Comparison of ENCODE assay signal across 13 mouse cellular contexts in the genomic region with DNA sequence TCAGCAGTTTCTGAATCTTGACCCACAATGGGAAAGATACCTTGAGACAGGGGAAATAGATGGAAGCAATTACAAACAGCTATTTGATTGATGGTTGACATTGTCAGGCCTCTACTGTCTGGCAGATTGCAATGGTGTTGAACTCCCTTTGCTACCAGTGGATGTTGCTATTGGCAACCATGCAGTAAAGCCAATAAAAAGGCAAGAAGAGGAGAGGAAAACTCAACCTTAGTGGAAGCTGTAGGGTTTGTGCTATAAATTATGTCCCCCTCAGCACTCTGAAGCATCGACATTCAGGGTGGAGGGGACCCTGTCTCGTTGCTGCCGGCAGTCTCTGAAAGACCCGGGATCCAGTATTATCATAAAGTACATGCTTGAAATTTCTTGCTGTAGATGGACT. TPM values are rescaled to one million over a fixed set of nuclear protein-coding genes. Genes with fewer than 3 reads are reported as not detected.
DNase-seq lines count a peak whose midpoint lies in the region; ATAC-seq and TF ChIP-seq lines count a peak whose summit lies in the region.
"Had no signal": no experiment of that assay in that cellular context is flagged by ENCODE, and none has a peak within 500 bp of the region (broad histone marks: within the 10 kb centered on the region; RNA-seq: fewer than 3 reads in every experiment).

No protein-coding gene starts in this region.

- 46% methylated on average over 4 of the region's 4 CpGs for WGBS in forebrain, postnatal 0 days
- WGBS in midbrain, embryonic 12.5 days, result 57% methylated on average over 4 of the region's 4 CpGs

- TF ChIP-seq CTCF in layer of hippocampus, adult 2 months (conservative IDR thresholded peaks at IDR 0.05), result no peak
- no peak for TF ChIP-seq CTCF in forebrain, postnatal 0 days (IDR thresholded peaks at IDR 0.05; ENCODE audit: low read depth)

- ATAC-seq in forebrain, postnatal 0 days, result peak; percentile 72
- no peak for ATAC-seq in midbrain, embryonic 12.5 days (ENCODE audit: low FRiP score, low read depth)
- ATAC-seq: intestine, embryonic 16.5 days had no signal

- no peaks in the 10 kb centered on the region for H3K36me3 ChIP-seq in forebrain, postnatal 0 days (ENCODE audit: insufficient read depth)
- H3K36me3 ChIP-seq in midbrain, embryonic 12.5 days, result no peaks in the 10 kb centered on the region
- H3K36me3 ChIP-seq: heart, embryonic 13.5 days; liver, embryonic 15.5 days had no signal

- DNase-seq in layer of hippocampus, adult 2 months (ENCODE audit: low spot score in 2 of 2), result no peak
- no peak for DNase-seq in layer of hippocampus, adult 9-10 months (ENCODE audit: low spot score)
- peak; percentile 57 for DNase-seq in forebrain, postnatal 0 days
- DNase-seq in urinary bladder, postnatal 36 days (ENCODE audit: low spot score in 2 of 2), result no peak
- DNase-seq in urinary bladder, postnatal 14 days (ENCODE audit: low spot score), result no peak
- DNase-seq in layer of hippocampus, postnatal 14 days (ENCODE audit: low spot score in 2 of 2), result no peak
- DNase-seq: layer of hippocampus, postnatal 36 days had no signal

- peaks cover 14% of the 10 kb centered on the region; the same call in 1 of the 2 replicates for H3K4me1 ChIP-seq in forebrain, postnatal 0 days (ENCODE audit: insufficient read depth)
- peaks cover 11% of the 10 kb centered on the region for H3K4me1 ChIP-seq in midbrain, embryonic 12.5 days
- H3K4me1 ChIP-seq: liver, embryonic 15.5 days had no signal

- no peak overlapping the region; the same call in 1 of the 2 replicates for H3K4me3 ChIP-seq in layer of hippocampus, adult 2 months
- no peak overlapping the region for H3K4me3 ChIP-seq in forebrain, postnatal 0 days (ENCODE audit: low read depth, low read length)
- no peak overlapping the region for H3K4me3 ChIP-seq in midbrain, embryonic 12.5 days
- H3K4me3 ChIP-seq: heart, embryonic 13.5 days; liver, embryonic 15.5 days had no signal

- no peaks in the 10 kb centered on the region for H3K27me3 ChIP-seq in forebrain, postnatal 0 days (ENCODE audit: insufficient read depth, low read length)
- H3K27me3 ChIP-seq in midbrain, embryonic 12.5 days, result no peaks in the 10 kb centered on the region
- H3K27me3 ChIP-seq: CH12.LX; heart, embryonic 13.5 days; liver, embryonic 15.5 days had no signal

- H3K9ac ChIP-seq in forebrain, postnatal 0 days, result 0 out of 2 replicates have a peak overlapping the region, but pooled peaks have one; percentile 41
- H3K9ac ChIP-seq in midbrain, embryonic 12.5 days (replicated peaks), result no peak overlapping the region
- H3K9ac ChIP-seq: heart, embryonic 13.5 days; liver, embryonic 15.5 days had no signal

- H3K9me3 ChIP-seq in forebrain, postnatal 0 days (ENCODE audit: low read length), result no peaks in the 10 kb centered on the region
- no peaks in the 10 kb centered on the region for H3K9me3 ChIP-seq in midbrain, embryonic 12.5 days
- H3K9me3 ChIP-seq: heart, embryonic 13.5 days; liver, embryonic 15.5 days had no signal

- peak overlapping the region; percentile 73; the same call in 1 of the 2 replicates for H3K27ac ChIP-seq in layer of hippocampus, adult 2 months
- peak overlapping the region; percentile 72 for H3K27ac ChIP-seq in forebrain, postnatal 0 days (ENCODE audit: low read depth, low read length)
- H3K27ac ChIP-seq in midbrain, embryonic 12.5 days (replicated peaks), result peak overlapping the region; percentile 68
- H3K27ac ChIP-seq: heart, embryonic 13.5 days; liver, embryonic 15.5 days had no signal

- peak overlapping the region; percentile 11; the same call in 1 of the 2 replicates for H3K4me2 ChIP-seq in forebrain, postnatal 0 days (ENCODE audit: low read depth)
- H3K4me2 ChIP-seq in midbrain, embryonic 12.5 days (replicated peaks), result no peak overlapping the region
- H3K4me2 ChIP-seq: heart, embryonic 13.5 days; liver, embryonic 15.5 days had no signal

RNA-seq across cellular contexts. Expression of gene Ttc30a1, which starts 6.6 kb away (rescaled TPM):
- 1 to 10 TPM; 3.3 to 3.7 TPM for total RNA-seq in layer of hippocampus, adult 2 months (2021)
- 10.8 and 10.9 TPM in 2 replicates for total RNA-seq in forebrain, postnatal 0 days (2014; rRNA removed)
- polyA plus RNA-seq in forebrain, postnatal 0 days (2015; fragmentation: Nextera tagmentation; extraction: Ambion mirVana), result 3.9 and 4.8 TPM in 2 replicates
- polyA plus RNA-seq in midbrain, embryonic 12.5 days (2016; fragmentation: Nextera tagmentation; extraction: Ambion mirVana), result 9.1 and 9.3 TPM in 2 replicates
- total RNA-seq in layer of hippocampus, postnatal 14 days (2021), result 1 to 10 TPM; 2.9 TPM
- total RNA-seq: CH12.LX had no signal

RNA-seq across cellular contexts. Expression of gene Ttc30a2, which starts 10.4 kb away (rescaled TPM):
- total RNA-seq in layer of hippocampus, adult 2 months (2021), result under 1 TPM; 0.20 to 0.52 TPM
- 0.81 and 0.92 TPM in 2 replicates for total RNA-seq in forebrain, postnatal 0 days (2014; rRNA removed)
- polyA plus RNA-seq in forebrain, postnatal 0 days (2015; fragmentation: Nextera tagmentation; extraction: Ambion mirVana), result 0.21 and 0.24 TPM in 2 replicates
- 0.63 and 0.70 TPM in 2 replicates for polyA plus RNA-seq in midbrain, embryonic 12.5 days (2016; fragmentation: Nextera tagmentation; extraction: Ambion mirVana)
- under 1 TPM in 1 of 2 experiments, not detected in 1; 0.41 TPM for total RNA-seq in layer of hippocampus, postnatal 14 days (2021)
- total RNA-seq: CH12.LX; megakaryocyte-erythroid progenitor cell, adult 5-6 weeks had no signal

RNA-seq across cellular contexts. Expression of gene Ttc30b, which starts 50.0 kb away (rescaled TPM):
- total RNA-seq in layer of hippocampus, adult 2 months (2021), result 10 to 100 TPM; 13.6 to 15.7 TPM
- total RNA-seq in forebrain, postnatal 0 days (2014; rRNA removed), result 27.2 and 27.4 TPM in 2 replicates
- polyA plus RNA-seq in forebrain, postnatal 0 days (2015; fragmentation: Nextera tagmentation; extraction: Ambion mirVana), result 17.8 and 20.6 TPM in 2 replicates
- polyA plus RNA-seq in midbrain, embryonic 12.5 days (2016; fragmentation: Nextera tagmentation; extraction: Ambion mirVana), result 8.8 and 9.7 TPM in 2 replicates
- 10 to 100 TPM; 13.4 TPM for total RNA-seq in layer of hippocampus, postnatal 14 days (2021)
